Mouse (Mus musculus) small intestine, adult 2 months (tissue): ENCODE data around the gene Zfp12.

ENCODE experiments used
- CTCF ChIP-seq: fragments of 200-500 bp; IDR thresholded peaks from 2 replicates; pipeline ENCODE4 v1.5.1; 2012; ENCODE audit warnings: low read depth, mild to moderate bottlenecking, control low read depth, inconsistent platforms, low read length, moderate library complexity, mixed read lengths; ENCODE audit not compliant: insufficient replicate concordance, insufficient read length; ENCODE audit errors: extremely low read depth
- POLR2A ChIP-seq: fragments of 200-500 bp; IDR thresholded peaks from 2 replicates; pipeline ENCODE4 v1.6.1; 2012; ENCODE audit warnings: low read depth, mild to moderate bottlenecking, control low read depth, inconsistent platforms, low read length, moderate library complexity

DNA sequence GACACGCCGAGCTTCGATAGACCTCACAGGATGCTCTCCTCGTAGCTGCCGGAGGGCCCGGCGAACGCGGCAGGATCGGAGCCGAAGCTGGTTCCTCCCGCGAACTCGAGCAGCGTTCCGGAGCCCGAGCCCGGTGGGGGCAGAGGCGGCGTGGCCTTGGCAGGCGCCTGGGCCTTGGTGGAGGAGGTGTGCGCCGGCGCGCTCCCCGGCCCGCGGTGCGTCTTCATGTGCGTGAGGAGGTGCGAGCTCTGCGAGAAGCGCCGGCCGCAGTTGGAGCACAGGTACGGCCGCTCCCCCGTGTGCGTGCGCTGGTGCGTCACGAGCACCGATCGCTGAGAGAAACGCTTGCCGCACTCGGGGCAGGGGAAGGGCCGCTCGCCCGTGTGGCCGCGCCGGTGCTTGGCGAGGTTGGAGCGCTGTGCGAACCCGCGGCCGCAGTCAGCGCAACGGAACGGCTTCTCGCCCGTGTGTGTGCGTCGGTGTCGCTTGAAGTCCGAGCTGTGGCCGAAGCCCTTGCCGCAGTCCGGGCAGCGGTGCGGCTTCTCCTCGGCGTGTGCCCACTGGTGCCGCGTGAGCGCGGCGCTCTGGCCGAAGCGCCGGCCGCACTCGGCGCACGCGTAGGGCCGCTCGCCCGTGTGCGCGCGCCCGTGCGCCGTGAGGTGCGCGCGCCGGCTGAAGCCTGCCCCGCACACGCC, 18.4 kb downstream of the Zfp12 start:
- TF ChIP-seq POLR2A (no peak), CTCF (no peak)
